8 mouse cellular contexts compared by ENCODE assay signal in genomic region chr19:46507181-46507581, GRCm38 (mm10). TPM values are rescaled to one million over a fixed set of nuclear protein-coding genes. Genes with fewer than 3 reads are reported as not detected.
A peak's percentile ranks its signal among the peaks of the same experiment; 100 is the strongest.
DNase-seq lines count a peak whose midpoint lies in the region; ATAC-seq lines count a peak whose summit lies in the region.

No protein-coding gene starts in this region.

- peak overlapping the region; percentile 41 for H3K9ac ChIP-seq in midbrain, embryonic 15.5 days

- no peaks in the 10 kb centered on the region for H3K27me3 ChIP-seq in hindbrain, embryonic 10.5 days (ENCODE audit: insufficient read depth, poor library complexity, severe bottlenecking)
- H3K27me3 ChIP-seq in midbrain, embryonic 15.5 days (replicated peaks) = no peaks in the 10 kb centered on the region

- 0 out of 2 replicates have a peak overlapping the region, but pooled peaks have one; percentile 2 for H3K27ac ChIP-seq in brown adipose tissue, adult 24 weeks (replicated peaks; ENCODE audit: low read depth, low read length)
- peak overlapping the region; percentile 98 for H3K27ac ChIP-seq in hindbrain, embryonic 10.5 days
- peak overlapping the region; percentile 82 for H3K27ac ChIP-seq in midbrain, embryonic 15.5 days

- H3K4me2 ChIP-seq in midbrain, embryonic 15.5 days = peak overlapping the region; percentile 72

- DNase-seq in kidney, adult 11 months = peak; percentile 22
- no peak for DNase-seq in kidney, postnatal 14 days
- peak; percentile 73 for DNase-seq in hindbrain, embryonic 10.5 days (ENCODE audit: low spot score)
- no peak for DNase-seq in urinary bladder, postnatal 25 days (ENCODE audit: low spot score)

- no peak for ATAC-seq in midbrain, embryonic 15.5 days (replicated peaks)
- ATAC-seq in inflammation-experienced regulatory T-cells, adult 6 months = no peak
- no peak for ATAC-seq in cerebellum, adult (ENCODE audit: insufficient number of reproducible peaks, low FRiP score, low TSS enrichment)

- WGBS in hindbrain, embryonic 10.5 days = 28% methylated on average over 8 of the region's 8 CpGs
- 19% methylated on average over 8 of the region's 8 CpGs for WGBS in midbrain, embryonic 15.5 days

- H3K36me3 ChIP-seq in hindbrain, embryonic 10.5 days = peaks cover 86% of the 10 kb centered on the region
- H3K36me3 ChIP-seq in midbrain, embryonic 15.5 days (replicated peaks) = no peaks in the 10 kb centered on the region

- H3K4me1 ChIP-seq in brown adipose tissue, adult 24 weeks (ENCODE audit: control insufficient read depth, insufficient read depth, insufficient read length, low read length) = peaks cover 55% of the 10 kb centered on the region
- peaks cover 76% of the 10 kb centered on the region for H3K4me1 ChIP-seq in hindbrain, embryonic 10.5 days (replicated peaks)
- H3K4me1 ChIP-seq in midbrain, embryonic 15.5 days = peaks cover 76% of the 10 kb centered on the region

- no peaks in the 10 kb centered on the region for H3K9me3 ChIP-seq in hindbrain, embryonic 10.5 days
- H3K9me3 ChIP-seq in midbrain, embryonic 15.5 days = no peaks in the 10 kb centered on the region

- no peak overlapping the region for H3K4me3 ChIP-seq in brown adipose tissue, adult 24 weeks (ENCODE audit: insufficient read depth, low read depth, low read length)
- peak overlapping the region; percentile 99 for H3K4me3 ChIP-seq in hindbrain, embryonic 10.5 days
- H3K4me3 ChIP-seq in midbrain, embryonic 15.5 days = peak overlapping the region; percentile 93

RNA-seq across cellular contexts. Expression of gene Trim8, which starts 5.7 kb away (rescaled TPM):
- 12.4 and 17.4 TPM in 2 replicates for polyA plus RNA-seq in brown adipose tissue, adult 24 weeks (2012; ENCODE audit: insufficient read depth, insufficient read length, missing spikeins)
- polyA plus RNA-seq in hindbrain, embryonic 10.5 days (2016; fragmentation: Nextera tagmentation; extraction: Ambion mirVana) = 26.5 and 30.0 TPM in 2 replicates
- polyA plus RNA-seq in midbrain, embryonic 15.5 days (2015; fragmentation: Nextera tagmentation; extraction: Ambion mirVana) = 29.9 and 30.5 TPM in 2 replicates
- 10 to 100 TPM; 24.1 to 26.3 (median 25.9) TPM for polyA plus RNA-seq in inflammation-experienced regulatory T-cells, adult 6 months (2017; shearing (Covaris generic))

Comparison
In these comparisons a context has a peak if more than half of its experiments do, and no peak if none do; other contexts are left out.
1. DNase-seq: peak in kidney, adult 11 months (single experiment) and hindbrain, embryonic 10.5 days (single experiment); none in kidney, postnatal 14 days (single experiment) and urinary bladder, postnatal 25 days (single experiment).
2. H3K27ac ChIP-seq: peak in every context shown above with its lines; median percentile 98 in hindbrain, embryonic 10.5 days; 82 in midbrain, embryonic 15.5 days; 2 in brown adipose tissue, adult 24 weeks.